Mouse (Mus musculus): ENCODE results near the gene Ush1g. TPM values are rescaled to one million over a fixed set of nuclear protein-coding genes. Genes with fewer than 3 reads are reported as not detected.
A peak's percentile ranks its signal among the peaks of the same experiment; 100 is the strongest.

Gene Ush1g
- polyA plus RNA-seq, 1 experiment from 2014 or later = 0.16 TPM

DNA sequence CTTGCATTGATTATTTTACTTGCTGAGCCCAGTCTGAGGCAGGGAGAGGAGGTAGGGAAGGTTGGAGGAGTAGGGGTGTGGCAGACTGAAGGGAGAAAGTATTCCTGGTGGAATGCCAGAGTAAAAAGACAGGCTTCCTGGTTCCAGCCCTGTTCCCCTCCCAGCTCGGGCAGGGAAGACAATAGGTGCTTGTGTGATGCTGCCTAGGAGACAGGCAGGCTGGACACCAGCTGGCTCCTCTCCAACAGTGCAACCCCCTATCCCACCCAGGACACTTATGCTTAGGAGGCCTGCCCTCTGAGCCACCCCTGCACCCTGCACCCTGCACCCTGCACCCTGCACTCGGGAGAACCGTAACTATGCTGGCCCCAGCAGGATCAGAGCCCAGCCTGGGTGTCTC is 37.5 kb upstream of the Ush1g start:
- ATAC-seq (ENCODE audit: low FRiP score, low TSS enrichment) (0 out of 2 replicates have a peak, but pooled peaks have one; percentile 37), DNase-seq (peak; percentile 60)
- H3K36me3 ChIP-seq (ENCODE audit: control insufficient read depth, insufficient read depth, low read length) = peaks cover 30% of the 10 kb centered on the region
- 40% methylated on average over 3 of the region's 3 CpGs for WGBS
- peak overlapping the region; percentile 37; the same call in 1 of the 2 replicates for H3K9ac ChIP-seq (replicated peaks; ENCODE audit: low read length)
- H3K4me2 ChIP-seq (ENCODE audit: low read length) = no peak overlapping the region
- H3K4me1 ChIP-seq (ENCODE audit: control insufficient read depth, insufficient read depth, low read length) = peaks cover 10% of the 10 kb centered on the region
- no peaks in the 10 kb centered on the region for H3K9me3 ChIP-seq (ENCODE audit: control insufficient read depth, low read length)
- no peak overlapping the region for H3K4me3 ChIP-seq (replicated peaks; ENCODE audit: low read depth, low read length)
- H3K27me3 ChIP-seq (ENCODE audit: control insufficient read depth, insufficient read depth, low read length) = no peaks in the 10 kb centered on the region
- peak overlapping the region; percentile 70; the same call in 1 of the 2 replicates for H3K27ac ChIP-seq (replicated peaks; ENCODE audit: low read depth, low read length)

DNA sequence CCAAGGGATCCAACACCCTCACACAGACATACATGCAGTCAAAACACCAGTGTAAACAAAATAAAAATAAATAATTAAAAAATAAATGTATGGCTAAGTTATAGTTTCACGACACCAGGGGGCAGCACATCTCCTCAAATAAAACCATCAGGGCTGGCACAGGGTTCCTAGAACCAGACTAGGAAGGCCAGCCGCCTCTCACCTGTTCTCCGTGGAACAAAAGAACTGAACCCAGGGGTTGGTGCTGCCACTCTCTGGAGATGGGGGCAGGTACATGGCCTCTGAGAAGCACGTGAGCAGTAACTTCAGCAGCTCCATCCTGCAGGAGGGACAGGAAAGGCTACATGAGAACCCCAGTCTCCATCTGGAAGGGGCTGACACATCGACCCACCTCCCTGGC is 36.6 kb upstream of the Ush1g start:
- Histone ChIP-seq H3K4me1 (ENCODE audit: control insufficient read depth, insufficient read depth, low read length) (peaks cover 10% of the 10 kb centered on the region), H3K27ac (replicated peaks; ENCODE audit: low read depth, low read length) (peak overlapping the region; percentile 70), H3K36me3 (ENCODE audit: control insufficient read depth, insufficient read depth, low read length) (peaks cover 35% of the 10 kb centered on the region), H3K9me3 (ENCODE audit: control insufficient read depth, low read length) (no peaks in the 10 kb centered on the region), H3K27me3 (ENCODE audit: control insufficient read depth, insufficient read depth, low read length) (no peaks in the 10 kb centered on the region), H3K9ac (replicated peaks; ENCODE audit: low read length) (peak overlapping the region; percentile 37; the same call in 1 of the 2 replicates), H3K4me3 (replicated peaks; ENCODE audit: low read depth, low read length) (no peak overlapping the region), H3K4me2 (ENCODE audit: low read length) (no peak overlapping the region)
- peak; percentile 93 for DNase-seq
- peak; percentile 62; the same call in 1 of the 2 replicates for ATAC-seq (ENCODE audit: low FRiP score, low TSS enrichment)
- 19% methylated on average over 5 of the region's 5 CpGs for WGBS

DNA sequence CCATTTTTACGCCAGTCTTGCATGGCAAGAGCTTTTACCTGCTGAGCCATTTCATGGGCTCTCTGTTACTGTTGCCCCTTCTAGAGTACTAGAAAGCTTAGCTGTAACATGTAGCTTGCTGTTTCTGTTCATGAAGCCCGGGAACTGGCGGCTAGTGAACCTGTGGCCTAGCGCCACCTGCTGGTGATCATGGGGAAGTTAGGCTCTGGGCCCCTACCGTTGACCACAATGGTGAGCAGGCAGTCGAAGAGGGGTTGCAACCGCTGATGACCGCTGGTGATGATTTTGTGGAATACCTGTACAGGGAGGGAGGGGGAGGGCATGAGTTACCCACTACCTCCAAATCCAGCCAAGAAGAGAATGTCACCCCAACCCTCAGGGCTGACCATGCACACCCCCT is 32.3 kb upstream of the Ush1g start:
- peaks cover 68% of the 10 kb centered on the region for H3K36me3 ChIP-seq (ENCODE audit: control insufficient read depth, insufficient read depth, low read length)

DNA sequence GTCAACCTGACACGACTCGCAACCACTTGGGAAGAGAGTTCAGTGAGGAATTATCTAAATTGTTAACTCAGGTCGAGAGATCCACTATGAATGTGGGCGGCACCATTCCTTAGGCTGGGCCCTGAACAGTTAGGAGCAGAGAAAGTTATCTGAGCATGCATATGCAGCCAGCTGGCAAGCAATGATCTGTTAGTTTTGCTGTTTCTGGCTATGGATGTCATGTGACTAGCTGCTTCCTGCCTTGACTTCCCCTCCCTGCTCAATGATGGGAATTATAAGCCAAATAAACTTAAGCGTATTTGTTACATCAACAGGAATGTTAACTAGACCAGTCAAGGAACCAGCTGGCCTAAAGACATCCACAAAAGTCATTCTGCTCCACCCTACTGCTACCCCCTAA is 31.5 kb upstream of the Ush1g start:
- ATAC-seq (ENCODE audit: low FRiP score, low TSS enrichment) = no peak
- Histone ChIP-seq H3K36me3 (ENCODE audit: control insufficient read depth, insufficient read depth, low read length) (peaks cover 71% of the 10 kb centered on the region), H3K27ac (replicated peaks; ENCODE audit: low read depth, low read length) (no peak overlapping the region), H3K9me3 (ENCODE audit: control insufficient read depth, low read length) (no peaks in the 10 kb centered on the region), H3K4me1 (ENCODE audit: control insufficient read depth, insufficient read depth, low read length) (no peaks in the 10 kb centered on the region), H3K27me3 (ENCODE audit: control insufficient read depth, insufficient read depth, low read length) (no peaks in the 10 kb centered on the region), H3K9ac (replicated peaks; ENCODE audit: low read length) (no peak overlapping the region), H3K4me3 (replicated peaks; ENCODE audit: low read depth, low read length) (no peak overlapping the region), H3K4me2 (ENCODE audit: low read length) (no peak overlapping the region)
- 94% methylated on average over 5 of the region's 5 CpGs for WGBS
- DNase-seq = no peak

More for the DNA sequence above, 32.3 kb upstream of the Ush1g start:
- Histone ChIP-seq H3K9ac (replicated peaks; ENCODE audit: low read length) (no peak overlapping the region), H3K4me1 (ENCODE audit: control insufficient read depth, insufficient read depth, low read length) (peaks cover 6% of the 10 kb centered on the region), H3K4me2 (ENCODE audit: low read length) (no peak overlapping the region), H3K27me3 (ENCODE audit: control insufficient read depth, insufficient read depth, low read length) (no peaks in the 10 kb centered on the region), H3K27ac (replicated peaks; ENCODE audit: low read depth, low read length) (no peak overlapping the region), H3K9me3 (ENCODE audit: control insufficient read depth, low read length) (no peaks in the 10 kb centered on the region), H3K4me3 (replicated peaks; ENCODE audit: low read depth, low read length) (no peak overlapping the region)
- WGBS = 9% methylated on average over 8 of the region's 8 CpGs
- ATAC-seq (ENCODE audit: low FRiP score, low TSS enrichment) (no peak; the same call in 1 of the 2 replicates), DNase-seq (peak; percentile 92)

DNA sequence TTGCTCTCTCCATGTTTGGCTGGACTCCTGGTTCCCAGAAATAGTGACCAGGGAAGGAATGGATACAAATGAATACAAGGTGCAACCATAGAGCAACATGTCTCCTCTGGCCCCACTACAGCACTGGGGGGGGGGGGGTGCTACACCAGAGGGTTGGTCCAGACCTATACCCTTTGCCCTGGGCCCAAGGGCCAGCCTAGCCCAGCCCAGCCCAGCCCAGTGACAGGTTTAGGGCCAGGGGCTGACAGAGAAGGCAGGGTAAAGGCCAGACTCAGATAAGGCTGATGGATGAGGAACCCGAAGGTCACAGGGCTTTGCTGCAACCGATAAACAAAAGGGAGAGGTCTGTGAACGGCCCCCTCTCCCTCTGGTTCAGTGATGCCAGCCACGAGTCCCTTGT is 28.1 kb upstream of the Ush1g start:
- DNase-seq (no peak), ATAC-seq (ENCODE audit: low FRiP score, low TSS enrichment) (no peak)
- Histone ChIP-seq H3K4me2 (ENCODE audit: low read length) (no peak overlapping the region), H3K4me3 (replicated peaks; ENCODE audit: low read depth, low read length) (no peak overlapping the region), H3K27ac (replicated peaks; ENCODE audit: low read depth, low read length) (no peak overlapping the region), H3K4me1 (ENCODE audit: control insufficient read depth, insufficient read depth, low read length) (no peaks in the 10 kb centered on the region), H3K9me3 (ENCODE audit: control insufficient read depth, low read length) (no peaks in the 10 kb centered on the region), H3K9ac (replicated peaks; ENCODE audit: low read length) (no peak overlapping the region), H3K27me3 (ENCODE audit: control insufficient read depth, insufficient read depth, low read length) (no peaks in the 10 kb centered on the region), H3K36me3 (ENCODE audit: control insufficient read depth, insufficient read depth, low read length) (peaks cover 55% of the 10 kb centered on the region)
- 84% methylated on average over 4 of the region's 4 CpGs for WGBS

DNA sequence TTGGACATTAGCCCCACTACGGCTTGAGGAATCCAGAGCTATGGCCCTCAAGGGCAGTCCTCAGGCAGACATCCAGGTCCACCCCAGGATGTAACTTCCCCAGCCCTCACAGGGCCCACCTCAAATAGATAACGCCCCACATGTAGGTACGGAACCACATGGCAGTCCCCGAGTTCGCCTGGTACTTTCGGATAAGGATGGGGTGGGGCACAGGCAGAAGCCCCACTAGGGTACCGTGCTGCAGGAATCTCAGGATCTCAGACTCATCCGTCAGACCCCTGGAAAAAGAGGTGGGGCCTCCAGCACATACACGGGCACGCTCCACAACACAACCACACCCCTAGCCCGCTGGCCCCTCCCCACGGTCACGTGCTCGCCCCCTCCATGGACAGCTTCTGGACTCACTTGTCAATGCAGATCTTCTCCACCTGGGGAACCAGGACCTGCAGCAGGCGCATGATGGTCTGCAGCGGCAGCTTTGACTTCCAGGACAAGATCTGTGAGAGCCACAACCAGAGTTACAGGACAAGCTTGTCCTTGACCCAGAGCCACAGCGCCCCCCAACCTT is 26.9 kb upstream of the Ush1g start:
- 64% methylated on average over 17 of the region's 17 CpGs for WGBS
- peaks cover 48% of the 10 kb centered on the region for H3K36me3 ChIP-seq (ENCODE audit: control insufficient read depth, insufficient read depth, low read length)

DNA sequence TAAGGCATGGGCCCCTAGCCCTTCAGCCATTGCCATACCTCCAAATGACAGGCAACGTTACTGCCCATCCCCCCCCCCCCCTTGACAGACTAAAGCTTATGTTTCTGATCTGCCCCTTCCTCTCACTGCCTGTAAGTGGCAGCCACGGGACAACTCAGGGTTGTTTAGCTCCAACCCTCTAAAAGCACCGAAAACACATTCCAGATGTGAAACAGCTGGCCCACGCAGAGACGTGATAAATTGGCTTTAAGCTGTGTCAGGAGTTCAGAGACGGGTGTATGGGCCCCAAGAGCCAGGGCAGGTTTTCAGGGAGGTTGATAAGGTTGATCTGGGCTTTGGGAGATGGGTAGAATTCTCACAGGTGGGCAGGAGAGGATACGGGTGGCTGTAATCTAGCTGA is 23.7 kb upstream of the Ush1g start:
- Histone ChIP-seq H3K4me1 (ENCODE audit: control insufficient read depth, insufficient read depth, low read length) (no peaks in the 10 kb centered on the region), H3K27ac (replicated peaks; ENCODE audit: low read depth, low read length) (no peak overlapping the region), H3K27me3 (ENCODE audit: control insufficient read depth, insufficient read depth, low read length) (no peaks in the 10 kb centered on the region), H3K9me3 (ENCODE audit: control insufficient read depth, low read length) (no peaks in the 10 kb centered on the region), H3K4me2 (ENCODE audit: low read length) (no peak overlapping the region), H3K9ac (replicated peaks; ENCODE audit: low read length) (no peak overlapping the region), H3K36me3 (ENCODE audit: control insufficient read depth, insufficient read depth, low read length) (peaks cover 18% of the 10 kb centered on the region), H3K4me3 (replicated peaks; ENCODE audit: low read depth, low read length) (no peak overlapping the region)
- ATAC-seq (ENCODE audit: low FRiP score, low TSS enrichment) (no peak), DNase-seq (no peak)
- WGBS = 51% methylated on average over 7 of the region's 7 CpGs

More for the DNA sequence above, 26.9 kb upstream of the Ush1g start:
- Histone ChIP-seq H3K27me3 (ENCODE audit: control insufficient read depth, insufficient read depth, low read length) (no peaks in the 10 kb centered on the region), H3K9me3 (ENCODE audit: control insufficient read depth, low read length) (no peaks in the 10 kb centered on the region), H3K4me3 (replicated peaks; ENCODE audit: low read depth, low read length) (no peak overlapping the region), H3K9ac (replicated peaks; ENCODE audit: low read length) (no peak overlapping the region), H3K4me2 (ENCODE audit: low read length) (no peak overlapping the region), H3K27ac (replicated peaks; ENCODE audit: low read depth, low read length) (no peak overlapping the region), H3K4me1 (ENCODE audit: control insufficient read depth, insufficient read depth, low read length) (no peaks in the 10 kb centered on the region)
- no peak for DNase-seq
- ATAC-seq (ENCODE audit: low FRiP score, low TSS enrichment) = no peak

DNA sequence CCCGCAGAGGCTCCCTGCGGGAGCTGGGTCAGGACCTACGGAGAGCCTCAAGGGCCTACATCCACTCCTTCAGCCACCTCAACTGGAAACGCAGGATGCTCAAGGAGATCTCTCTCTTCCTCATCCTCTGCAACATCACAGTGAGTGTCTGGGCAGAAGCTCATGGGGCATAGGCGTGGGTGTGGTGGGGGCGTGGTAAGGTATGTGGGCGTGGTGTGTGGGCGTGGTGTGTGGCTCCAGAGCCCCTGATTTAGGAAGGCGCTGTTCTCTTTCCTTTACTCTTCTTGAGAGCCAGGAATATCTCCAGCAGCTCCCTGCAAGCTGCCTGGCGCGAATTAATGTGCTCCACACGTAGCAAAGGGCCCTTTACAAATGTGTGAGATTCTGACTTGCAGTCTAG is 23.1 kb upstream of the Ush1g start:
- Histone ChIP-seq H3K9me3 (ENCODE audit: control insufficient read depth, low read length) (no peaks in the 10 kb centered on the region), H3K27ac (replicated peaks; ENCODE audit: low read depth, low read length) (no peak overlapping the region), H3K4me3 (replicated peaks; ENCODE audit: low read depth, low read length) (no peak overlapping the region), H3K9ac (replicated peaks; ENCODE audit: low read length) (no peak overlapping the region), H3K4me1 (ENCODE audit: control insufficient read depth, insufficient read depth, low read length) (no peaks in the 10 kb centered on the region), H3K36me3 (ENCODE audit: control insufficient read depth, insufficient read depth, low read length) (peaks cover 12% of the 10 kb centered on the region), H3K27me3 (ENCODE audit: control insufficient read depth, insufficient read depth, low read length) (no peaks in the 10 kb centered on the region), H3K4me2 (ENCODE audit: low read length) (no peak overlapping the region)
- 14% methylated on average over 12 of the region's 12 CpGs for WGBS
- ATAC-seq (ENCODE audit: low FRiP score, low TSS enrichment) = no peak
- DNase-seq = no peak

DNA sequence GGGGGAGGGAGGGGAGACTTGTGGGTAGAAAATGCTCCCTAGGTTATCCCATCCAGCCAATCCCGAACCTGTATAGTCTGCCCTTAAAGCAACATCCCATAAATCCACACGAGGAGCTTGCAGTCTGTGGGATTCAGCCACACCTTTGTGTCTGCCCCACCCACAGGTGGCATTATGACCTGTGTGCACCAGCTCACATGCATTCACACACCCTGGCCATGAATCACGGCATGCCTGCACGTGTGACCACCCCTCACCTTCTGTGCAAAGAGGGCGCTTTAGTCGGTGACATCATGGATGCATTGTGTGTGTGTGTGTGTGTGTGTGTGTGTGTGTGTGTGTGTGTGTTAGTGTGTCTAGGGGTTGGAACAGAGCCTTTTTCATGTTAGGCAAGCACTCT is 20.0 kb upstream of the Ush1g start:
- Histone ChIP-seq H3K36me3 (ENCODE audit: control insufficient read depth, insufficient read depth, low read length) (no peaks in the 10 kb centered on the region), H3K9me3 (ENCODE audit: control insufficient read depth, low read length) (no peaks in the 10 kb centered on the region), H3K4me3 (replicated peaks; ENCODE audit: low read depth, low read length) (no peak overlapping the region), H3K27me3 (ENCODE audit: control insufficient read depth, insufficient read depth, low read length) (no peaks in the 10 kb centered on the region), H3K4me2 (ENCODE audit: low read length) (no peak overlapping the region), H3K4me1 (ENCODE audit: control insufficient read depth, insufficient read depth, low read length) (no peaks in the 10 kb centered on the region), H3K27ac (replicated peaks; ENCODE audit: low read depth, low read length) (no peak overlapping the region), H3K9ac (replicated peaks; ENCODE audit: low read length) (no peak overlapping the region)
- DNase-seq (no peak), ATAC-seq (ENCODE audit: low FRiP score, low TSS enrichment) (no peak)
- 76% methylated on average over 6 of the region's 6 CpGs for WGBS

All from midbrain, embryonic 14.5 days (tissue).